Mouse (Mus musculus) CD4-positive, CD25-positive, alpha-beta regulatory T cell (primary cell): ENCODE measurements around the gene Krcc1. TPM values are rescaled to one million over a fixed set of nuclear protein-coding genes. Genes with fewer than 3 reads are reported as not detected.

ENCODE experiments used
- polyA plus RNA-seq: library from polyadenylated mRNA; unstranded; fragments of 100-300 nt; shearing (Covaris generic); gene quantifications from one replicate; pipeline ENCODE4 v1.2.1, GENCODE M21; 2017

Gene Krcc1
- polyA plus RNA-seq: 103 TPM

DNA sequence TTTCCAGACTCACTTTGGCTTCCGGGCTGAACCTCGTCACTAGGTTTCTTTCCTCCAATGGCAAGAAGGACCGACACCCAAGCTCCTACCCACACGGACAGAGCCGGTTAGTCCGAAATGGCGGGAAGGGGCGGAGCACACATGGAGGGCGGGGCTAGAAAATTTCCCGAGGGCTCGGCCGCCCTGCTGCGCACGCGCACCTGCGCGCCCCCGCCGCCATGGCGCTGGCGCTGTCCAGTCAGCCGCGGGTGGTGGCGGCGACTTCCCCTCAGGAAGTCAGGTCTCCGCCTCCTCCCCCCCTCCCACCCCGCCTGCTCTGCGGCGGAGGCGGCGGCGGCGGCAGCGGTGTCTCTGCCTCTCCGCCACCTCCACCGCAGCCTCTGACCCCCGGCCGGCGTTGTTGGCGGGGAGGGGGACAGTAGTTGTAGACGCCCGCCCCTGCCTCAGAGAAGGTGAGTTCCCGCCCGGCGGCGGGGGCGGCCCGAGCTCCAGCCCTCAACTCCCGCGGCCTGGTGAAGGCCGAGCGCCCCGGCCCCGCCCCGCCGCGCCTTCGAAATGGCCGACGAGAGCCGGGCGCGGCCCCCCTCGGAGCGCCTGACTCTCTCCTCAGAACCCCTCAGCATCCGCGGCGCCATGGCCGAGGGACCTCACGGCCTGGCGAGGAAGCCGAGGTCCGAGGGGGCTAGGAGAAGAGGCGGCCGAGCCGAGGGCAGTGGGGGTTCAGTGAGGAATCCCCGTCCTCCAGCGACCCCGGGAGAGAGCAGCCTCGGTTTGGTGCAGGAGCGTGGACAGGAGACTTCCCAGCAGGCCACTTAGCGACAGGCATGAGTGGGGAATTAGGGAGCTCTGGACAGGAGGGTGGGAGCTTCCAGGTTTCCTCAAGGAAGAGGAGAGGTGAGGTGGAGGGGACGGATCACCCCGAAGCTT, at the start of gene Krcc1:
Gene Krcc1, plus strand, starts transcription at position 289 of the 927 bp plus-strand sequence.

GRCm38 (mm10) chr6:71321826-71322283, 50.4 kb downstream of the Krcc1 start, which contains the start of gene Smyd1:
TSS of gene Smyd1 (minus strand) at chr6:71322233.

GRCm38 (mm10) chr6:71322491-71322921, 51.0 kb downstream of the Krcc1 start, which contains the start of gene Cd8b1:
TSS of gene Cd8b1 (plus strand) at chr6:71322788.

Other genes with a start within 250 kb of the Krcc1 start
- 3.3 TPM for gene Thnsl2, start 127.2 kb upstream of the Krcc1 start, polyA plus RNA-seq
- gene Fabp1, start 71.8 kb upstream of the Krcc1 start, polyA plus RNA-seq: not detected
- gene Smyd1, start 50.6 kb downstream of the Krcc1 start, polyA plus RNA-seq: 0.25 TPM
- gene Cd8b1, start 51.1 kb downstream of the Krcc1 start, polyA plus RNA-seq: 28.8 TPM
- gene Cd8a, start 101.8 kb downstream of the Krcc1 start, polyA plus RNA-seq: 2.0 TPM
- 41.8 TPM for gene Rmnd5a, start 169.0 kb downstream of the Krcc1 start, polyA plus RNA-seq
- 39.1 TPM for gene Rnf103, start 222.2 kb downstream of the Krcc1 start, polyA plus RNA-seq